Mouse (Mus musculus) myocyte (in vitro differentiated cells): Measurements from ENCODE around the gene Bckdhb. TPM values are rescaled to one million over a fixed set of nuclear protein-coding genes. Genes with fewer than 3 reads are reported as not detected.

Experiments
- H3K27me3 ChIP-seq: one replicate; pipeline ENCODE4 v1.6.1; 2011; ENCODE audit not compliant: control insufficient read depth, insufficient read depth, insufficient read length
- H3K36me3 ChIP-seq: one replicate; pipeline ENCODE4 v1.6.1; 2011; ENCODE audit not compliant: control insufficient read depth, insufficient read depth
- H3K4me2 ChIP-seq: one replicate; pipeline ENCODE4 v1.6.1; 2011; ENCODE audit warnings: low read depth, control low read depth
- H3K4me3 ChIP-seq: one replicate; pipeline ENCODE4 v1.5.1; 2011; ENCODE audit warnings: mild to moderate bottlenecking, control low read depth, moderate library complexity
- H3K79me2 ChIP-seq: one replicate; pipeline ENCODE4 v1.6.1; 2011; ENCODE audit not compliant: control insufficient read depth, insufficient read depth
- H3ac ChIP-seq: one replicate; pipeline ENCODE4 v1.6.1; 2011; ENCODE audit not compliant: control insufficient read depth, insufficient read length
- CEBPB ChIP-seq: IDR thresholded peaks from 2 replicates; pipeline ENCODE4 v1.6.1; 2011; ENCODE audit warnings: mild to moderate bottlenecking, moderate library complexity; ENCODE audit not compliant: poor library complexity, insufficient read depth, severe bottlenecking
- E2F4 ChIP-seq: IDR thresholded peaks from one replicate; pipeline ENCODE4 v1.6.1; 2011; ENCODE audit warnings: mild to moderate bottlenecking, control low read depth, moderate library complexity; ENCODE audit not compliant: insufficient read depth
- MAX ChIP-seq: IDR thresholded peaks from one replicate; pipeline ENCODE4 v1.6.1; 2011; ENCODE audit warnings: low read depth, mild to moderate bottlenecking, control low read depth
- MYOD1 ChIP-seq, 3 experiments: IDR thresholded peaks; one replicate each; pipeline ENCODE4 v1.6.1; 2011; ENCODE audit warnings: control low read depth in 2 of 3, low read depth in 2 of 3, mild to moderate bottlenecking in 2 of 3, moderate library complexity in 1 of 3; ENCODE audit not compliant: insufficient read length in 2 of 3, control insufficient read depth in 1 of 3
- MYOG ChIP-seq, 3 experiments: IDR thresholded peaks; one replicate each; pipeline ENCODE4 v1.6.1; 2011; ENCODE audit warnings: control low read depth in 2 of 3, low read depth in 2 of 3, mild to moderate bottlenecking in 2 of 3; ENCODE audit not compliant: insufficient read length in 2 of 3, control insufficient read depth in 1 of 3, insufficient read depth in 1 of 3
- POLR2A ChIP-seq: IDR thresholded peaks from one replicate; pipeline ENCODE4 v1.6.1; 2011; ENCODE audit warnings: low read depth, mild to moderate bottlenecking, control low read depth, moderate library complexity; ENCODE audit not compliant: insufficient read length
- POLR2AphosphoS2 ChIP-seq: IDR thresholded peaks from one replicate; pipeline ENCODE4 v1.6.1; 2011; ENCODE audit warnings: low read depth, control low read depth; ENCODE audit not compliant: insufficient read length
- REST ChIP-seq: IDR thresholded peaks from one replicate; pipeline ENCODE4 v1.6.1; 2011; ENCODE audit warnings: mild to moderate bottlenecking, control low read depth, moderate library complexity; ENCODE audit not compliant: insufficient read depth, insufficient read length
- SRF ChIP-seq: IDR thresholded peaks from one replicate; pipeline ENCODE4 v1.6.1; 2011; ENCODE audit warnings: low read depth; ENCODE audit not compliant: control insufficient read depth, insufficient read length
- TCF12 ChIP-seq: IDR thresholded peaks from one replicate; pipeline ENCODE4 v1.6.1; 2011; ENCODE audit warnings: mild to moderate bottlenecking, control low read depth; ENCODE audit not compliant: poor library complexity, insufficient read depth, severe bottlenecking
- TCF3 ChIP-seq: IDR thresholded peaks from one replicate; pipeline ENCODE4 v1.6.1; 2011; ENCODE audit warnings: low read depth, control low read depth; ENCODE audit not compliant: insufficient read length
- USF1 ChIP-seq: IDR thresholded peaks from one replicate; pipeline ENCODE4 v1.6.1; 2011; ENCODE audit warnings: low read depth, mild to moderate bottlenecking, control low read depth, moderate library complexity
- polyA plus RNA-seq: library from polyadenylated mRNA; unstranded; fragments of >200 nt; fragmentation: generic; extraction: Trizol; gene quantifications from one replicate; pipeline ENCODE4 v1.2.1, GENCODE M21; 2012; ENCODE audit warnings: missing spikeins

The Bckdhb gene
- polyA plus RNA-seq, 1 experiment: 4.3 TPM

DNA sequence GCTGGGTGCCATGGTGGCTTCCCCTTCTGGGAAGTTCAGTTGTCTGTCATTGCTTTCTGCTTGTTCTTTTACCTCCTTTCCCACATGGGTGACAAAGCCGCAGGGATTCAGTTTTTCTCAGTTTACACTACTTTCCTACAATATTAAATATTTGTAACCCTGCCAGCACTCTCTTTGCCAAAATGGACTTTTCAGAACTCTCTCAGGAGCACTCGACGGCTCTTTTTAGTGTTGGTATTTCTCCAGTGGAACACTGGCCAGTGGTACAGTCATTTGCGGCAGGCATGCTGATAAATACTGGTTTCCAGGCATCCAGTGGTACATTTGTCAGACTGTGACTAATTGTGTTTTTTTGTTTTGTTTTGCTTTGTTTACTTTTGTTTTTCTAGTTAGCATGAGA, 139.2 kb downstream of the Bckdhb start:
- Histone ChIP-seq H3ac (no peak overlapping the region), H3K27me3 (no peaks in the 10 kb centered on the region), H3K36me3 (no peaks in the 10 kb centered on the region), H3K79me2 (no peaks in the 10 kb centered on the region), H3K4me2 (no peak overlapping the region), H3K4me3 (no peak overlapping the region)
- TF ChIP-seq MAX (no peak), MYOG (IDR thresholded peaks at IDR 0.05; ENCODE audit: control insufficient read depth in 1 of 3, insufficient read depth in 1 of 3, insufficient read length in 2 of 3, low read depth in 2 of 3) (no peak)

- Histone ChIP-seq H3K4me3 (no peak overlapping the region), H3K36me3 (no peaks in the 10 kb centered on the region), H3ac (no peak overlapping the region), H3K27me3 (no peaks in the 10 kb centered on the region), H3K4me2 (no peak overlapping the region), H3K79me2 (no peaks in the 10 kb centered on the region)
- TF ChIP-seq E2F4 (no peak), REST (no peak), SRF (no peak), POLR2AphosphoS2 (no peak), MYOG (IDR thresholded peaks at IDR 0.05; ENCODE audit: control insufficient read depth in 1 of 3, insufficient read depth in 1 of 3, insufficient read length in 2 of 3, low read depth in 2 of 3) (no peak), POLR2A (no peak)
Measured at GRCm38 (mm10) chr9:84070247-84070646, 145.3 kb downstream of the Bckdhb start.

DNA sequence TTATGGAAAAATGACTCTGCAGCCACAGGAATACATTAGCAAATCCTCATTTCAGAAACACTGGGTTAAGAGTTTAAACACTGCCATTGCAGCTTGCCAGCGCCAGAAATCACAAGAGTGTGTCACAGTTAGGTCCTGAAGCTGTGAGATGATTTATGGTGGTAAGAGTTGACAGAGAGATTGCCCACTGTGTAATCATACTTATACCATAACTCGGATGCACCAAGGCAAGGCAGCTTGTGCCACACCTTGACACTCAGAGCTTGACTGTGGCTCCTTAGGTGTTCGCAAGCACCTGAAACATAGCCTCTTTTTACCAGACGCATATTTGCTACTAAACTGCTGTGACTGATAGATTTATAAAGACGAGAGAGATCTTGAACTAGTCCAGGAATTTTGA, 145.8 kb downstream of the Bckdhb start:
- Histone ChIP-seq H3K36me3 (no peaks in the 10 kb centered on the region), H3K27me3 (no peaks in the 10 kb centered on the region), H3K4me3 (no peak overlapping the region), H3K79me2 (no peaks in the 10 kb centered on the region), H3K4me2 (no peak overlapping the region), H3ac (no peak overlapping the region)
- no peak for TF ChIP-seq E2F4
- no peak for TF ChIP-seq MYOD1 (IDR thresholded peaks at IDR 0.05; ENCODE audit: control insufficient read depth in 1 of 3, insufficient read length in 2 of 3, low read depth in 2 of 3)
- TF ChIP-seq TCF3: no peak
- TF ChIP-seq REST: no peak

- H3K27me3 ChIP-seq: no peaks in the 10 kb centered on the region
- no peak overlapping the region for H3ac ChIP-seq
- no peak overlapping the region for H3K4me2 ChIP-seq
- H3K4me3 ChIP-seq: no peak overlapping the region
- H3K79me2 ChIP-seq: no peaks in the 10 kb centered on the region
- TF ChIP-seq SRF: no peak
- TF ChIP-seq CEBPB: no peak
- no peak for TF ChIP-seq E2F4
- no peak for TF ChIP-seq POLR2AphosphoS2
- TF ChIP-seq TCF12: no peak
- TF ChIP-seq MYOG (IDR thresholded peaks at IDR 0.05; ENCODE audit: control insufficient read depth in 1 of 3, insufficient read depth in 1 of 3, insufficient read length in 2 of 3, low read depth in 2 of 3): no peak
- no peak for TF ChIP-seq MAX
- TF ChIP-seq TCF3: no peak
- H3K36me3 ChIP-seq: no peaks in the 10 kb centered on the region
Measured at GRCm38 (mm10) chr9:84072534-84072933, 147.6 kb downstream of the Bckdhb start.

- H3K4me2 ChIP-seq: no peak overlapping the region
- H3K79me2 ChIP-seq: no peaks in the 10 kb centered on the region
- H3ac ChIP-seq: no peak overlapping the region
- no peaks in the 10 kb centered on the region for H3K27me3 ChIP-seq
- no peak for TF ChIP-seq TCF3
- TF ChIP-seq MYOD1 (IDR thresholded peaks at IDR 0.05; ENCODE audit: control insufficient read depth in 1 of 3, insufficient read length in 2 of 3, low read depth in 2 of 3): no peak
- no peak for TF ChIP-seq MYOG (IDR thresholded peaks at IDR 0.05; ENCODE audit: control insufficient read depth in 1 of 3, insufficient read depth in 1 of 3, insufficient read length in 2 of 3, low read depth in 2 of 3)
- no peak for TF ChIP-seq E2F4
- no peak for TF ChIP-seq REST
- TF ChIP-seq MAX: no peak
- TF ChIP-seq POLR2A: no peak
- TF ChIP-seq POLR2AphosphoS2: no peak
- no peak for TF ChIP-seq TCF12
- TF ChIP-seq SRF: no peak
- TF ChIP-seq CEBPB: no peak
- no peak for TF ChIP-seq USF1
- no peaks in the 10 kb centered on the region for H3K36me3 ChIP-seq
- H3K4me3 ChIP-seq: no peak overlapping the region
Measured at GRCm38 (mm10) chr9:84073237-84073636, 148.3 kb downstream of the Bckdhb start.

GRCm38 (mm10) chr9:84083551-84083950, 158.6 kb downstream of the Bckdhb start:
- Histone ChIP-seq H3K79me2 (no peaks in the 10 kb centered on the region), H3ac (no peak overlapping the region), H3K27me3 (no peaks in the 10 kb centered on the region), H3K4me2 (peak overlapping the region; percentile 55), H3K4me3 (no peak overlapping the region), H3K36me3 (no peaks in the 10 kb centered on the region)
- TF ChIP-seq POLR2A (no peak), USF1 (no peak), E2F4 (no peak), TCF3 (no peak), TCF12 (no peak), SRF (no peak), MYOD1 (IDR thresholded peaks at IDR 0.05; ENCODE audit: control insufficient read depth in 1 of 3, insufficient read length in 2 of 3, low read depth in 2 of 3) (no peak)
